Mouse (Mus musculus) c-Kit-positive CD71-positive TER-119-positive erythroid progenitor cells, embryonic 14.5 days (primary cell): ENCODE data around the gene Clic1.
A peak's percentile ranks its signal among the peaks of the same experiment; 100 is the strongest.

ENCODE experiments used
- DNase-seq: peaks from one replicate; pipeline ENCODE4 v3.0.0-alpha.2; 2013; ENCODE audit warnings: low spot score

The Clic1 gene

DNA sequence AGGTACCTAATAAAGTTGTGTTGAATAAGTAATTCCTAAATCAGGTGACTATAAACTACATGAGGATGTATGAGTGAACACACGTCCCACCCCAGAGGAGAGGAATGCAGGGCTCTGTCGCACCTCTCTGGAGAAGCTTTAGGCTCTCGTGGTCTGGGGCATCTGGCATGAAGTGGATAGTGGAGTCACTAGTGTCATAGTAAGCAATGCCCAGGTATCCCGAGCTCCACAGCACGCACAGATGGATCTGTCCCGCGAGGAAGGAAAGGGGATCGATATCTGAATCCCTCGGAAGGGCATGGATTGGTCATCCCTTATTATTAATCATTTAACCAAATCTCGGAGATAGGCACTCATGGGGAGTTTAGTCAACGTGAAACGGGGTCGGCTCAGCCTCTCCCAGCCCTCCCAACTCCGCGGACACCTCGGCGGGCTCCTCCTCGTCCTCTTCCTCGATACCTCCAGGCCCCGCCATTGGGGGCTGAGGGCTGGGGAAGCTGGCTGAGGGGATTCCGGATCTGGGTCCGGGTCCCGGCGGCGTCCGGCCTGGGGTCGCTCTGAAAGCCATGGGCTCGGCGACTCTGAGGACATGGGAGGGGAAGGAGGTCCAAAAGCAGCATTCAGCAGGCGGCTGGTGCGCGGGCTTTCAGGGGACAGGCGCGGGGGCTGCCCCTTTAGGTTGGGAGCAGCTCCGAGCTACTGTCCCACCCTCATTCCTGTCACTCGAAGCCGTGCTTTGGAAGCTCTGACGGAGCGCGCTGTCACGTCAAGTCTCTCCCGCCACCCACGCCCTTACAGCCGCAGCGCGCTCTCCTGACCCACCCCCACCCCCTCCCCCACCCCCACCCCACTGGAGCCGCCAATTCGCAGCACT is 3.7 kb upstream of the Clic1 start:
- DNase-seq, result no peak

DNA sequence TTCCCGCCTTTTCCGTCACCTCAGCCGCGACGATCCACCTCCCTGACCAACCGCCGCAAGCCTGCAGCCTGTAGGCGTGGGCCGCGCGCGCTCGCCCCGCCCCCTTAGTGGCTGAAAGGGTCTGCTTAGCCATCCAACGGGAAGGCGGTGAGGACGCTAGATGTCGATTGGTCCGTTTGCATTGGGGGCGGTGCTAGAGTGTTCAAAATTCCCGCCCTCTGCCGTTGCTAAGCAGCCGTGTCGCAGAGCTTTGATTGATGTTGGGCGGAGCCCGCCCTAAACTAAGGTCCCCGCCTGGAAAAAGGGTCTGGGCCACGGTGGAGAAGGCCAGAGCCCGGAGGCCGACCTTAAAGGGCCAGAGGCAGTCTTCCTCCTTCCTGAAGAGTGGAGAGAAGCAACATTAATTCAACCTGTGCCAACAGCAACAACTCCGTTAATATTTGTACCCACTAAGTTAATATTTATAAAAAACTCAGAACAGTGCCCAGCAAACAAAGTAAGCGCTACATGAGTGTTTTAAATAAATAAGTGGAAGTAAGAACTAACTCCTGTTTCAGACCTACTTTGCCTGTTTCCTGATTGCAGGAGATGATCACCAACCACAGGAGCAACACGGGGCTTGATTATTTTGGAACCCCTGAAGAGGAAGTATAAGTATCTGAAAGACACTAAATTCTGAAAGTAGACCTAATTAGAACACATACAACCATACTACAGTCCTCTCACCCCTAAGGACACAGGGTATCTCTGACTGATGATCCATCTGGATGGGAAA is 2.9 kb upstream of the Clic1 start, which contains the start of gene Msh5:
Gene Msh5 (minus strand): TSS at position 65 of the 775 bp plus-strand sequence.
- DNase-seq, result peak; percentile 97

GRCm38 (mm10) chr17:35047688-35048087 is 2.1 kb upstream of the Clic1 start:
- DNase-seq, result peak; percentile 49

GRCm38 (mm10) chr17:35048149-35048931 is 1.4 kb upstream of the Clic1 start:
- DNase-seq, result peak; percentile 45

DNA sequence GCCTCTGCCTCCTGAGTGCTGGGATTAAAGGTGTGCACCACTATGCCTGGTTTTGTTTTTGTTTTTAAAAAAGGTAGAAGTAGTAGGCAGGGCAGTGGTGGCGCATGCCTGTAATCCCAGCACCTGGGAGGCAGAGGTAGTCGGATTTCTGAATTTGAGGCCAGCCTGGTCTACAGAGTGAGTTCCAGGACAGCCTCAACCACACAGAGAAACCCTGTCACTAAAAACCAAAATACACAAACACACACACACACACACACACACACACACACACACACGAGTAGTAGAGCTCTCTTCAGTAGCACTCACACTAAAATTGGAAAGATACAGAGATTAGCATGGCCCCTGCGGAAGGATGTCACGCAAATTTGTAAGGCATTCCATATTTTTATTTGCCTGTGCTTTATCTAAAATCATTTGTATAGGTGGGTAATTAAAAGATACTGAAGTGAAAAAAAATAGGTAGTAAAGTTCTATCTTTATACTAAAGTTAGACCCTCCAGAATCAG is 780 bp upstream of the Clic1 start:
- DNase-seq, result no peak

DNA sequence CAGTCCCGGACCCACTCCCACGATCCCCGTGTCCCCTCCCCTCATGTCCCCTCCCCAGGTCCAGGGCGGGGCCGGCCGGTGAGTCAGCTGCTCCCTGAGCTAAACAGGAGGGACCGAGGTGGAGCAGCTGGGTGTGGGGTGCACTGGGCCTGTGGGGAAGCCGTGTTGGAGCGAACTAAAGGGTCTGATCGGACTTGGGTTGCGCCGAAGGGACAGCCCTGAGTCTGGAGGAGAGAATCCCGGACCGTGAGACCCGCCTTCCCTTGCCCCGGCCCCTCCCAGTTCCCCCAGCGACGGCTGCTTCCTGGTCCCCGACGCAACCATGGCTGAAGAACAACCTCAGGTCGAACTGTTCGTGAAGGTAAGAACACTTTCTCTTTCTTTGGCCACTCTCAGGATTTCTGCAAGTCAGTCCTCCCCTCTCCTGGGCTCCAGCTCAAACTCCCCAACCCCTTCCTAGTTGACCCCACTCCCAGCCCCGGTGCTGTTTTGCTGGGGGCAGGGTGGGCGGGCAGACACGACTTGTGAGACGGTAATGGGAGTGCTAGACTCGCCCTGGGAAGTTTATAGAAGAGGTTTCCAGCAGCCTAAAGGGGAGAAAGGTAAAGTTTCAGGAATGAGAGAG is 472 bp downstream of the Clic1 start:
- DNase-seq, result peak; percentile 61

DNA sequence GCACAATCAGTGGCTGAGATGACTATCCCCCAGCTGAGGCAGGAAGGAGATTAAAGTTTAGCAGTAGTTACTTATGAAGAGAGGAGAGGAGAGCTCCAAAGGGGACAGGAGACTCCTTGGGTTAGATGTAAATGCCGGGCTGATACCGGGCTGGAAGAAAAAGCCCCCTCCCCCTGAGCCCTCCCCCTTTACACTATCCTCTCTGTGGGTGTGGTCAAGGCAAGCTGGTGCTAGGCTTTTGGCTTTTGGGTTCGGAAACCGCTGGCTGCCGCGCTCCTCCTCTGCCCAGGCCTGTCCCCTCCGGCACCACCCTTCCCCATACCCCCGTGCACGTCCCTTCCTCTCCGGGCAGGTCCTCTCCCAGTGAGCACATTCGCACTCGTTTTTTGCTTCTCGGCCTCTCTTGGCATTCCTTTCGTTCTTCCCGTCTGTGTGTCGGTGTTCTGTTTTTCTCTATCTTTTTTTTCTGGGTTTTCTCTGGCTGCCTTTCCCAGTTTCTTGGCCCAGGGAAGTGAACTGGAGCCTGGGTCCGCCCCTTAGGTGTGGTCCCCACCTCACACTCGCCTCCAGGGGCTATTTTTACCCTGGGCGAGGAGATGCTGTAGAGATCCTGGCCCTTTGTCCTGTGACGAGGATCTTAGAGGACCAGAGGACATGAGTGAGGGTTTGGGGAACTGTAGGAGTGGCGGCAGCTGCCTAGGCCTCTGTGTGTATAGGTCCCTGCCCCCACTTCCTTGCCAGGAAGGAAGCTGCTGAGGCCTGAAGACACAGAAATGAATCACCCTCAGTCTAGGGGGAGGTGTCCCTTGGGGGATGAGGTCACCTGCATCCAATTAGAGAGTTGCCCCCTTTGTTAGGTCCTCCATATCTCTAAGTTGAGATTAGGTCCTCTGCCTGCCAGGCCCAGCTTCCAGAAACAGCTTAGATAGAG is 1.7 kb downstream of the Clic1 start:
- DNase-seq, result peak; percentile 67

DNA sequence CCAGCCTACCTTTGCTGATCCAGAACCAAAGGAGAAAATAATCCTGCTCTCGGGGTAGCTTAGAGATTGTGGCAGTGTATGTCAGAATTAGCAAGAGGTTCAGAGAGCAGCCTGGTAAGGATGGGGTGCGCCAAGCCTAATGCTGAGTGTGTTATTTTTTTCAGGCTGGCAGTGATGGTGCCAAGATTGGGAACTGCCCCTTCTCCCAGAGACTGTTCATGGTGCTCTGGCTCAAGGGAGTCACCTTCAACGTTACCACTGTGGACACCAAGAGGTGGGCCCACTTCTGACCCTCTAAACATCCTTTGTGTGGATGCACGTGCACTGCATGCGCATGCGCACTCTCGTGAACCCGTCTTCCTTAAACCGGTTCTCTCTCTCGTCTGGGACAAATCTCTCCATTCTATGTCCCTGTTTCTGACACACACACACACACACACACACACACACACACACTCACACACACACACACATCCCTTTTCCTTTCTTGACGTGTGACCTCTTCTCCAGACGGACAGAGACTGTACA is 2.6 kb downstream of the Clic1 start:
- no peak for DNase-seq

DNA sequence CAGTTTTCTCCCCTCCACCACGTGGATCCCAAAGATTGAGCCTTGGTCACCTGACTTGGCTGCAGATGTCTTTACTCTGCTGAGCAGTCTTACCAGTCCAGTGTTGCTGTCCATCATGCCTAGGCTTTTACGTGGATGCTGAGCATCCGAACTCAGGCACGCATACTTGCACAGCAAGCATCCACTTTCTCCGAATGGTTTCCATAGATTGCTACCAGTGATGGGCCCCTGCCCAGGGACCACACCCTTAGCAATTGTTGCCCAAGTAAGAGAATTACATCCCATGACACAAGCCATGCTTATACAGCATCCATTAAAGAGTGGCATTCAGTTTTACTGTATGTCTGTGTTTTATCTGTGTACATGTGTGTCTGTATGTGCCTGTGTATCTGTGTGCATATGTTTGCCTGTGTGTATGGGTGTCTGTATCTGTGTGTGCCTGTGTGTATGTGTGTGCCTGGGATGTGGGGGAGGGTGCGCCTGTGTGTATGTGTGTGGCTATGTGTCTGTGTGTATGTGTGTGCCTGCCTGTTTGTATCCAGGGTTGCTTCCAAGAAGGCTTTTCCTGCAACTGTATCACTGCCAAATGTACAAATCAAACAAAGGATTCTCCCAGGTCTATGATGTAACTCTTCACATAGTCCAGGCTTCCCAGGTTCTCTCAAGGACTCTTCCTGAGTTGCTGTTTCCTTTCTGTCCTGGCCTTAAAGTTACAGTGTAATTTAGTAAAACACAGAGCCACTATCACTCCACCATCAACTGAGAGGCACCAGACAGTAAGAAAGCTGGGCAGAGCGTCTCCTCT is 6.1 kb downstream of the Clic1 start:
- DNase-seq, result no peak

GRCm38 (mm10) chr17:35057090-35057489 is 7.3 kb downstream of the Clic1 start:
- DNase-seq, result no peak

DNA sequence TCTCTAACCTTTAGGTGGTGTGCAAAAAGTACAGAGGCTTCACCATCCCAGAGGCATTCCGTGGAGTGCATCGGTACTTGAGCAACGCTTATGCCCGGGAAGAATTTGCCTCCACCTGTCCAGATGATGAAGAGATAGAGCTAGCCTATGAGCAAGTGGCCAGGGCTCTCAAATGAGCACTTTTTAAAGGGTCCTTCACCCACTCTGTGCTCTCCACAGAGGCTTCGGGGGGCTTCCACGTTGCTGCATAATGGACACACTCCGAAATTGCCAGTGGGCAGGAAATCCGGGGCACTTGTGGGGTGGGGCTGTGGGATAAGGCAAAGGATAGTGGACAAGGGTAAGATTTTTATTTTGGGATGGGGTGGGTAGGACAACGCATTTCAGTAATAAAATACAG is 8.6 kb downstream of the Clic1 start:
- no peak for DNase-seq

DNA sequence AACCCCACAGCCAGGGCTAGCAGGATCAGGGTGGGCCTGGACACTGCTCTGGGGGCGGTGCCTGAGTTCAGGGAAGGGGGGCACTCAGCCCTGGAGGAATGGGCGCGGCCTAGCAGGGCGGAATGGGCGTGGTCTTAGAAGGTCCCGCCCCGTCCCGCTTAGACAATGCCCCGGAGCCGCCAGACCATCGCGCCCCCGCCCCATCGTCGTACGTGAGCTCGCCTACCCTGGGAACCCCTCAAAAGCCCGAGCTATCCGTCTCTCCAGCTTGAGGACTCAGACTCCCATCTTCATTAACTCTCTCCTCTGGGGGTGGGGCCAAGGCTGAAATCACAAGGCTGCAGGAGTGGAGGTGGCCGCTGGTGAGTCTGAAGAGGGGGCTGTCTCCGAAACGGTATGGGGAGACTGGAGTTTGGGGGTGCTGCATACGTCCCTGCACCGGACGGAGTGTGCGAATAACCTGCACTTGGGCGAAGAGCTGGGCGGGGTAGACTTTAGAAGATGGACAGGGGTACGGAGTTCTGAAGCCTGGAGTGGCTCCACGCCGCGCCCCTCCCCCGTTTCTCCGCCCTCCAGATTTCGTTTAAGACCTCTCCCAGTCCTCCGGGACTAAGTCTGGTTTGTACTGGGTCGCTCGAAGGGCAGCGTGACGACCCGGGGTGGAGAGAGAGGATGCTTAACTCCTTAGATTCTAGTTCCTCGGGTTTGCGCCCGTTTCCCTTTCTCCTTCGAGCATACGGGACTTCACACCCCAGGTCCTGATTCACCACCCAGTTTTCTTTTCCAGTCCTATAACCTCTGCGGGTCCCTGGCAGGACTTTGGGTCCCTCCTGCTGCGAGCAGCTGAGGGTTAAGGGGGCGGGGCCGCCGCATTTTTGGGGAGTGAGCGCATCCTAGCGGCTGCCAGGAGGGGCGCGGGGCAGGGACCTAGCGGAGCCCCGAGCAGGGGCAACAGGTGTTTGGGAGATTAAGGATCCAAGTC is 9.4 kb downstream of the Clic1 start, which contains the start of gene Ddah2:
Gene Ddah2 (plus strand): TSS at position 125 of the 982 bp plus-strand sequence.
- DNase-seq, result peak; percentile 71

GRCm38 (mm10) chr17:35060071-35060470 is 10.3 kb downstream of the Clic1 start:
- no peak for DNase-seq

- DNase-seq, result peak; percentile 49
Observed at GRCm38 (mm10) chr17:35060737-35061297, 11.1 kb downstream of the Clic1 start.

DNA sequence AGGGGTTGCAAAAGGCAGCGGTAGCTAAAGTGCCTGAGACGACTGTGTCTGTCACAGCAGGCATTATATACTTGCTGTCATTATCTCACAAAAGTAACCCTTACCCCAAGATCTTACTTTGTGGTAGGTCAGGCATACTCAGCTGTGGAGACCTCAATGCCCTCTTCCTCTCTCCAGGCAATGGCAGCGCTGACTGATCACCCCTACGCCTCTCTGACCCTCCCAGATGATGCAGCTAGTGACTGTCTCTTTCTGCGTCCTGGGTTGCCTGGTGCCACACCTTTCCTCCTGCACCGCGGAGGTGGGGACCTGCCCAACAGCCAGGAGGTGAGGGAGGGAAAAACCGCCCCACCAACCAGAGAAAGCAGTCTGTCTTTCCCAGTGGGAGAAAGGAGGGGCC is 11.5 kb downstream of the Clic1 start:
- DNase-seq, result no peak

GRCm38 (mm10) chr17:35063466-35063865 is 13.7 kb downstream of the Clic1 start:
- DNase-seq, result no peak

GRCm38 (mm10) chr17:35064378-35064877 is 14.7 kb downstream of the Clic1 start:
- no peak for DNase-seq
